Mouse (Mus musculus) kidney, postnatal 25 days (tissue): ENCODE measurements around the gene Pth1r.

ENCODE experiments used
- DNase-seq, 2 experiments: peaks; one replicate each; pipeline ENCODE4 v3.0.0; 2021; ENCODE audit warnings: mixed read lengths in 2 of 2

Gene Pth1r

DNA sequence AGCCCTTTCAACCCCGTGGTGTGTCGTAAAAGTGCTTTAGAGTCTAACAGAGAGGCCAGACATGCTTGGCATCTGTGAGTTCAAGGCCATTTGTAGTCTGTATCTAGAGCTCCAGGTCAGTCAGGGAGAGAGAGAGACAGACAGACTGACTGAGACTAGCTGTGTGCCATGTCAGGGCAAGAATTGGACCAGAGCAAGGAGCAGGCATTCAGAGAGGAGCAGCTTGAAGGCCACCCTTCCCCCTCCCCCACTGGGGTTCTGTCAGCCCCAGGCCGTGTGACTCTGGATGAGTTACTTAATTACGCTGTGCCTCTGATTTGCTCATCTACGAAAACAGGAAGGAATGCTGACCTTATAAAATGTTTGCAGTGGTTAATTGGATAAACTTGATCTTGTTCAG, 64.7 kb downstream of the Pth1r start:
- DNase-seq = peak; percentile 67 to 88

- DNase-seq = peak in 1 of 2 experiments; percentile 67
Measured at GRCm38 (mm10) chr9:110681817-110682216, 65.1 kb downstream of the Pth1r start.

GRCm38 (mm10) chr9:110680736-110681507, 66.0 kb downstream of the Pth1r start:
- peak in 1 of 2 experiments; percentile 42 for DNase-seq

DNA sequence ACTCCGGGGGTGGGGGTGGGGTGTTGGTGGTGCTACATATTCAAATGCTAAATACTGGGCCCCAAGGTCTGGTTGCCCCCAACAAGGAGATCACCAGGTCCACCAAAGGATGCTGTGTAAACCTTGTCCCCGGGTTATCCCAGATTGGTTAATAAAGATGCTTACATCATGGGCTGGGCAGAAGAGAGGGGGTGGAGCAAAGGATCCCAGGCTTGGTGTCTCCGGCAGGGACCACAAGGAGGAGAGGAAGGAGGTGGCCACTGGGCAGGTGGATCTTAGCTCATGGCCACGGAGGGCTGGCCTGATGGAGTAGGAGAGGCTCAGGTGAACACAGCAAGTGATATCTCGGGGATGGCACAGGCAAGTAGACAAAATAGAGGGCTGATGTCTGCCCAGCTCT, 68.1 kb downstream of the Pth1r start:
- peak in 1 of 2 experiments; percentile 33 for DNase-seq

GRCm38 (mm10) chr9:110676492-110676911, 70.4 kb downstream of the Pth1r start:
- DNase-seq = peak in 1 of 2 experiments; percentile 54

DNA sequence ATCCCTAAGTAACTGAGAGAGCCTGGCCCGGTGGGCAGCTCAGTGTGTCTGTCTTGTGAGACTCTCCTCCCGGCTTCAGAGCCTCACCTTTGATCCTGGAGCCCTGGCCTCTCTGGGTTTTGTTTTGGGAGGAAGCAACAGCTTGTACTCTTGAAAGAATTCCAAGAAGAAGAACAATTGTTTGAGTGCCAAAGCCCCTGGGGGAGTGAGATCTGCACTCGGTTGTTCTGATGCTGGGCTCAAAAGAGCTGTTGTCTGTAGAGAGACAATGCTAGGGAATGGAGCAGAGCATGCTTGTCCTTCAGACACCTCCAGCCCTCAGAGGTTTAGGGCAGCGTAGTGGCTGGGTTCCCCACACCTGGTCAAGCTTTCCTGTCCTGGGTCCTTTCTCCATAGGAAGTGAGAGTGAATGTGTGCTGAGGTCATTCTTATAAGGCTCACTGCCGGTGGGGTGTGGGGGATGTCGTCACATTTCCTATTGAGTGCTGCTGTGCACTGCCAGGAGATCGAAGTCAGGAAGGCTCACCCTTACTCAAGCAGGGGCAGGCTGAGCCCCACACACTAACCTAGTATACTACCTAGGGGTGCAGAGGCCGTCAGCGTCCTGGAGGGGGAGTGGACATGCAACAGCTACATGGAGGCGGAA, 73.7 kb downstream of the Pth1r start:
- peak in 1 of 2 experiments; percentile 64 for DNase-seq

GRCm38 (mm10) chr9:110672462-110673106, 74.4 kb downstream of the Pth1r start:
- peak; percentile 77 to 83 for DNase-seq
